Comparison of ENCODE assay signal across 21 mouse cellular contexts in genomic region chr9:77032430-77033154, GRCm38 (mm10). TPM values are rescaled to one million over a fixed set of nuclear protein-coding genes. Genes with fewer than 3 reads are reported as not detected.
A peak's percentile ranks its signal among the peaks of the same experiment; 100 is the strongest.
DNase-seq lines count a peak whose midpoint lies in the region; ATAC-seq lines count a peak whose summit lies in the region.
"Had no signal": no experiment of that assay in that cellular context is flagged by ENCODE, and none has a peak within 500 bp of the region (broad histone marks: within the 10 kb centered on the region; RNA-seq: fewer than 3 reads in every experiment).

No protein-coding gene starts in this region.

- no peak for ATAC-seq in hindbrain, embryonic 13.5 days (ENCODE audit: low FRiP score)
- ATAC-seq in embryonic facial prominence, embryonic 12.5 days (ENCODE audit: insufficient number of reproducible peaks, insufficient read depth, low FRiP score, low TSS enrichment): peak; percentile 60; the same call in 1 of the 2 replicates
- ATAC-seq in limb, embryonic 12.5 days (ENCODE audit: insufficient number of reproducible peaks, insufficient read depth, low FRiP score, low TSS enrichment, low read depth): no peak
- ATAC-seq: forebrain, embryonic 13.5 days; intestine, postnatal 0 days; midbrain, embryonic 15.5 days had no signal

- H3K4me3 ChIP-seq in hindbrain, embryonic 10.5 days: no peak overlapping the region
- no peak overlapping the region for H3K4me3 ChIP-seq in hindbrain, embryonic 13.5 days
- H3K4me3 ChIP-seq in embryonic facial prominence, embryonic 12.5 days: no peak overlapping the region
- no peak overlapping the region for H3K4me3 ChIP-seq in limb, embryonic 12.5 days (replicated peaks)
- H3K4me3 ChIP-seq: forebrain, embryonic 13.5 days; midbrain, embryonic 15.5 days had no signal

- WGBS in hindbrain, embryonic 10.5 days: 75% methylated on average over 9 of the region's 9 CpGs
- WGBS in hindbrain, embryonic 13.5 days: 83% methylated on average over 9 of the region's 9 CpGs
- 26% methylated on average over 9 of the region's 9 CpGs for WGBS in embryonic facial prominence, embryonic 12.5 days
- WGBS in limb, embryonic 12.5 days: 41% methylated on average over 9 of the region's 9 CpGs

- no peaks in the 10 kb centered on the region for H3K9me3 ChIP-seq in hindbrain, embryonic 10.5 days
- no peaks in the 10 kb centered on the region for H3K9me3 ChIP-seq in hindbrain, embryonic 13.5 days
- H3K9me3 ChIP-seq in embryonic facial prominence, embryonic 12.5 days: no peaks in the 10 kb centered on the region
- H3K9me3 ChIP-seq in limb, embryonic 12.5 days: no peaks in the 10 kb centered on the region
- H3K9me3 ChIP-seq: forebrain, embryonic 13.5 days; midbrain, embryonic 15.5 days had no signal

- no peak overlapping the region for H3K4me2 ChIP-seq in hindbrain, embryonic 13.5 days
- H3K4me2 ChIP-seq in embryonic facial prominence, embryonic 12.5 days (replicated peaks): peak overlapping the region; percentile 19; the same call in 1 of the 2 replicates
- 0 out of 2 replicates have a peak overlapping the region, but pooled peaks have one; percentile 9 for H3K4me2 ChIP-seq in limb, embryonic 12.5 days
- H3K4me2 ChIP-seq: forebrain, embryonic 13.5 days; hindbrain, embryonic 14.5 days; liver, embryonic 11.5 days; lung, embryonic 14.5 days; midbrain, embryonic 15.5 days had no signal

- H3K27ac ChIP-seq in hindbrain, embryonic 10.5 days: no peak overlapping the region
- no peak overlapping the region for H3K27ac ChIP-seq in hindbrain, embryonic 13.5 days
- peak overlapping the region; percentile 67; the same call in 1 of the 2 replicates for H3K27ac ChIP-seq in embryonic facial prominence, embryonic 12.5 days
- no peak overlapping the region for H3K27ac ChIP-seq in limb, embryonic 12.5 days
- H3K27ac ChIP-seq: forebrain, embryonic 13.5 days; hindbrain, embryonic 14.5 days; macrophage; midbrain, embryonic 15.5 days had no signal

- H3K9ac ChIP-seq in hindbrain, embryonic 13.5 days: no peak overlapping the region
- H3K9ac ChIP-seq in embryonic facial prominence, embryonic 12.5 days: no peak overlapping the region
- H3K9ac ChIP-seq in limb, embryonic 12.5 days (replicated peaks): no peak overlapping the region
- H3K9ac ChIP-seq: forebrain, embryonic 13.5 days; hindbrain, embryonic 14.5 days; lung, embryonic 14.5 days; midbrain, embryonic 15.5 days had no signal

- H3K27me3 ChIP-seq in hindbrain, embryonic 10.5 days (ENCODE audit: insufficient read depth, poor library complexity, severe bottlenecking): no peaks in the 10 kb centered on the region
- no peaks in the 10 kb centered on the region for H3K27me3 ChIP-seq in hindbrain, embryonic 13.5 days
- no peaks in the 10 kb centered on the region for H3K27me3 ChIP-seq in embryonic facial prominence, embryonic 12.5 days
- H3K27me3 ChIP-seq in limb, embryonic 12.5 days: no peaks in the 10 kb centered on the region
- H3K27me3 ChIP-seq: forebrain, embryonic 13.5 days; midbrain, embryonic 15.5 days had no signal

- H3K36me3 ChIP-seq in hindbrain, embryonic 10.5 days: no peaks in the 10 kb centered on the region
- no peaks in the 10 kb centered on the region for H3K36me3 ChIP-seq in hindbrain, embryonic 13.5 days
- H3K36me3 ChIP-seq in embryonic facial prominence, embryonic 12.5 days: no peaks in the 10 kb centered on the region
- no peaks in the 10 kb centered on the region for H3K36me3 ChIP-seq in limb, embryonic 12.5 days
- H3K36me3 ChIP-seq: midbrain, embryonic 15.5 days had no signal

- H3K4me1 ChIP-seq in hindbrain, embryonic 10.5 days (replicated peaks): no peaks in the 10 kb centered on the region
- H3K4me1 ChIP-seq in hindbrain, embryonic 13.5 days (replicated peaks): no peaks in the 10 kb centered on the region
- 0 out of 2 replicates have a peak, but pooled peaks cover 6% of the 10 kb centered on the region for H3K4me1 ChIP-seq in embryonic facial prominence, embryonic 12.5 days
- peaks cover 8% of the 10 kb centered on the region; the same call in 1 of the 2 replicates for H3K4me1 ChIP-seq in limb, embryonic 12.5 days (replicated peaks)
- H3K4me1 ChIP-seq: forebrain, embryonic 13.5 days; midbrain, embryonic 15.5 days had no signal

- peak; percentile 19 for DNase-seq in hindbrain, embryonic 10.5 days (ENCODE audit: low spot score)
- peak; percentile 53 for DNase-seq in NIH3T3 (ENCODE audit: low read depth)
- DNase-seq in cerebellum, postnatal 14 days: no peak
- no peak for DNase-seq in ovary, postnatal 36 days (ENCODE audit: low spot score)
- DNase-seq in adrenal gland, postnatal 14 days: no peak
- DNase-seq: cerebellum, adult 11 months; lung, embryonic 14.5 days; right cerebral cortex, postnatal 4 days had no signal

RNA-seq across cellular contexts. Expression of gene Tinag, which starts 13.0 kb away (rescaled TPM):
- 0.60 and 0.63 TPM in 2 replicates for polyA plus RNA-seq in hindbrain, embryonic 10.5 days (2016; fragmentation: Nextera tagmentation; extraction: Ambion mirVana)
- 0.10 TPM in 1 of 2 replicates, not detected in the other for polyA plus RNA-seq in hindbrain, embryonic 13.5 days (2015; fragmentation: Nextera tagmentation; extraction: Ambion mirVana)
- polyA plus RNA-seq in embryonic facial prominence, embryonic 12.5 days (2016; fragmentation: Nextera tagmentation; extraction: Ambion mirVana): 0.73 and 0.79 TPM in 2 replicates
- polyA plus RNA-seq in limb, embryonic 12.5 days (2016; fragmentation: Nextera tagmentation; extraction: Ambion mirVana): 0.20 TPM in 1 of 2 replicates, not detected in the other
- 0.44 TPM in 1 of 2 replicates, not detected in the other for total RNA-seq in adrenal gland, postnatal 14 days (2021)
- total RNA-seq: granulocyte monocyte progenitor cell, adult 5-6 weeks; layer of hippocampus, adult 18-20 months had no signal
- polyA plus RNA-seq: cortical plate, adult 2 months; forebrain, embryonic 13.5 days; heart, embryonic 14.5 days; hindbrain, embryonic 14.5 days; liver, embryonic 11.5 days; macrophage; midbrain, embryonic 15.5 days had no signal

Comparison
In these comparisons a context has a peak if more than half of its experiments do, and no peak if none do; other contexts are left out.
1. DNase-seq: peak in hindbrain, embryonic 10.5 days (single experiment) and NIH3T3 (single experiment); none in cerebellum, postnatal 14 days (0 of 2), ovary, postnatal 36 days (single experiment) and adrenal gland, postnatal 14 days (single experiment).